Mouse (Mus musculus) MEL (cell line): ENCODE measurements at regions not wholly inside any gene's neighbourhood (a gene's known extent, or its start where the extent isn't known, plus 50 kb on each side); places are given as distances from the start of the nearest gene placed in this dataset.

Experiments used
- BHLHE40 ChIP-seq: IDR thresholded peaks from 2 replicates; pipeline ENCODE4 v1.6.1; 2012; ENCODE audit warnings: low read depth, mild to moderate bottlenecking, inconsistent platforms, low read length, improper control_type of control experiment, borderline replicate concordance
- CHD2 ChIP-seq: IDR thresholded peaks from 2 replicates; pipeline ENCODE4 v1.6.1; 2011; ENCODE audit warnings: low read length, improper control_type of control experiment
- ETS1 ChIP-seq: IDR thresholded peaks from 2 replicates; pipeline ENCODE4 v1.6.1; 2012; ENCODE audit warnings: low read depth, mild to moderate bottlenecking, inconsistent platforms, low read length, improper control_type of control experiment, moderate library complexity
- MAFK ChIP-seq: IDR thresholded peaks from 2 replicates; pipeline ENCODE4 v1.6.1; 2011; ENCODE audit warnings: low read depth, mild to moderate bottlenecking, low read length, improper control_type of control experiment, borderline replicate concordance
- NELFE ChIP-seq: IDR thresholded peaks from 2 replicates; pipeline ENCODE4 v1.6.1; 2011; ENCODE audit warnings: low read depth, low read length, improper control_type of control experiment
- NRF1 ChIP-seq: IDR thresholded peaks from 2 replicates; pipeline ENCODE4 v1.6.1; 2014; ENCODE audit warnings: low read depth, mild to moderate bottlenecking, inconsistent platforms, low read length, improper control_type of control experiment, moderate library complexity; ENCODE audit not compliant: poor library complexity, insufficient read depth, severe bottlenecking
- POLR2A ChIP-seq, 2 experiments: IDR thresholded peaks; 2 replicates each; pipeline ENCODE4 v1.6.1; 2011 to 2012; ENCODE audit warnings: low read length in 2 of 2, mild to moderate bottlenecking in 2 of 2, control low read depth in 1 of 2, improper control_type of control experiment in 1 of 2, low read depth in 1 of 2, moderate library complexity in 1 of 2; ENCODE audit not compliant: control insufficient read depth in 1 of 2, insufficient read depth in 1 of 2, poor library complexity in 1 of 2
- TAL1 ChIP-seq: IDR thresholded peaks from 2 replicates; pipeline ENCODE4 v1.6.1; 2012; ENCODE audit warnings: mild to moderate bottlenecking, inconsistent platforms, low read length, moderate library complexity, mixed read lengths
- TCF12 ChIP-seq: IDR thresholded peaks from 2 replicates; pipeline ENCODE4 v1.6.1; 2014; ENCODE audit warnings: low read depth, mild to moderate bottlenecking, inconsistent platforms, low read length, improper control_type of control experiment, moderate library complexity
- USF1 ChIP-seq: IDR thresholded peaks from 2 replicates; pipeline ENCODE4 v1.6.1; 2014; ENCODE audit warnings: low read depth, mild to moderate bottlenecking, inconsistent platforms, low read length, improper control_type of control experiment, moderate library complexity

- TF ChIP-seq NELFE (no peak), POLR2A (IDR thresholded peaks at IDR 0.05; ENCODE audit: control insufficient read depth in 1 of 2, insufficient read depth in 1 of 2, low read depth in 1 of 2, low read length in 2 of 2, poor library complexity in 1 of 2) (no peak), TAL1 (no peak), CHD2 (no peak), USF1 (no peak), MAFK (no peak), NRF1 (no peak), TCF12 (no peak), ETS1 (no peak), BHLHE40 (no peak)
These were observed 137.5 kb downstream of the Tle3 start for GRCm38 (mm10) chr9:61509591-61510191.
